Mouse (Mus musculus) G1E (cell line): Measurements from ENCODE around the gene Gsk3a. TPM values are rescaled to one million over a fixed set of nuclear protein-coding genes. Genes with fewer than 3 reads are reported as not detected.
A peak's percentile ranks its signal among the peaks of the same experiment; 100 is the strongest.

ENCODE experiments used
- ATAC-seq: 2 replicates; pipeline ENCODE4 v1.8.0; 2016; ENCODE audit warnings: mild to moderate bottlenecking; ENCODE audit not compliant: insufficient number of reproducible peaks, poor library complexity, low FRiP score, severe bottlenecking; ENCODE audit errors: extremely low read depth
- DNase-seq: peaks from one replicate; pipeline ENCODE4 v3.0.0; 2012; ENCODE audit warnings: low spot score
- H3K27me3 ChIP-seq: 2 replicates; pipeline ENCODE4 v1.6.1; 2012; ENCODE audit warnings: mild to moderate bottlenecking, low read length, inconsistent platforms; ENCODE audit not compliant: insufficient read depth
- H3K36me3 ChIP-seq: replicated peaks from 2 replicates; pipeline ENCODE3; 2012; ENCODE audit warnings: mild to moderate bottlenecking, inconsistent platforms
- H3K4me1 ChIP-seq: 2 replicates; pipeline ENCODE4 v1.6.1; 2012; ENCODE audit warnings: low read depth, low read length, inconsistent platforms, mixed read lengths; ENCODE audit not compliant: insufficient read depth
- H3K4me3 ChIP-seq: 2 replicates; pipeline ENCODE4 v1.5.1; 2012; ENCODE audit warnings: low read depth, mild to moderate bottlenecking, inconsistent platforms, low read length, moderate library complexity, mixed read lengths
- H3K9me3 ChIP-seq: replicated peaks from 2 replicates; pipeline ENCODE4 v1.6.1; 2012; ENCODE audit warnings: inconsistent platforms
- CTCF ChIP-seq: IDR thresholded peaks from 2 replicates; pipeline ENCODE4 v1.5.1; 2012; ENCODE audit warnings: low read depth, low read length, inconsistent platforms, mixed read lengths
- GATA1 ChIP-seq: IDR thresholded peaks from 2 replicates; pipeline ENCODE4 v1.6.1; 2012; ENCODE audit warnings: borderline replicate concordance, low read length, inconsistent platforms, mixed read lengths
- GATA2 ChIP-seq: IDR thresholded peaks from 2 replicates; pipeline ENCODE4 v1.6.1; 2012; ENCODE audit warnings: low read depth, low read length, inconsistent platforms, borderline replicate concordance
- POLR2AphosphoS5 ChIP-seq: IDR thresholded peaks from 2 replicates; pipeline ENCODE4 v1.6.1; 2012; ENCODE audit warnings: low read depth, low read length, inconsistent platforms; ENCODE audit not compliant: insufficient replicate concordance
- TAL1 ChIP-seq: conservative IDR thresholded peaks from 2 replicates; pipeline ENCODE4 v1.6.1; 2012; ENCODE audit warnings: low read depth, low read length, inconsistent platforms, mixed read lengths
- polyA plus RNA-seq: library from polyadenylated mRNA; stranded (reverse); fragments of >175 nt; gene quantifications from 2 replicates; pipeline ENCODE4 v1.2.3, GENCODE M21; 2012
- total RNA-seq, 2 experiments: library from RNA; stranded (forward) in 1 of 2; stranded (reverse) in 1 of 2; fragments of 200-1000 nt in 1 of 2; fragments of >200 nt in 1 of 2; fragmentation: Nextera tagmentation in 1 of 2; gene quantifications; 2 replicates each; pipeline ENCODE4 v1.2.3; 2014 to 2017

The Gsk3a gene
- total and polyA plus RNA-seq, 3 experiments = 38.9 to 154 (median 107) TPM

DNA sequence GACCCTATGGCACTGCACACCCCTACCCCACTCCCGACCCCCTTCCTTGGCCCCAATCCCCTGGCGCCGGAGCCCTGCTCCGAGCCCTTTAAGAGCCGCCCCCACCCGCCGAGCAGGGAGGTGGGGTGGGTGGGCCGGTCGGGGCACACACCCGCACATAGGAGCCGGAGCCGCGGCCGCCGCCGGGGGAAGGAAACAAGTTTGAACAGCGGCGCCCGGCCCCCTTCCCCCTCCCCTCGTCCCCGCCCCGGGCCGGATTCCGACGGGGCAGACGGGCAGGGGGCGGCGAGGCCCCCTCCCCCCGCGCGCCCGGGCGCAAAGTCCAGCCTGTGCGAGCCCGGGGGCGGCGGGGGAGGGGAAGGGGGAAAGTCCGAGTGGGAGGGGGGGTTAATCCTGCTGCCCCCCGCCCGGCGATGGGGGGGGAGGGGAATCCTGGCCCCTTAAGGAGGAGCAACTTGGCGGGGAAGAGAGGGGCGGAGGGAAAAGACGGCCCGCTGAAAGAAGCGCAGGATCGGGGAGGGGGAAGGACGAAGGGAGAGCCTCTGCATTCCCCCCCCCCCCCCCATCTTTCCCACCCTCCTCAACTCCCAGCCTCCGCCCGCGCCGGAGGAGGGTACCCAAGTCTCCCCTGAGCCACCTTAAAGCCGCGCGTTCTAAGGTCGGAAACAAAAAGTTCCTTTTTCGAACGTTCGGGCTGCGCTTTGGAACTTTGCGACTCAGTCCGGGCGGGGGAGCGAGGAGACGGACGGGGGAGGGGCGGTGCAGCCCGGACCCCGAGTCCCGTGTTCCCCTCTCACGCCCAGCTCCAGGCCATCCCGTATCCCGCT, 11.9 kb upstream of the Gsk3a start:
- no peak for TF ChIP-seq POLR2AphosphoS5
- no peak for TF ChIP-seq CTCF
- TF ChIP-seq GATA2 = no peak
- no peak for TF ChIP-seq GATA1
- TF ChIP-seq TAL1 = no peak
- H3K4me3 ChIP-seq = peak overlapping the region; percentile 94
- DNase-seq = peak; percentile 72
- H3K36me3 ChIP-seq = peaks cover 36% of the 10 kb centered on the region
- 0 out of 2 replicates have a peak, but pooled peaks have one; percentile 5 for ATAC-seq
- no peaks in the 10 kb centered on the region for H3K9me3 ChIP-seq
- 0 out of 2 replicates have a peak, but pooled peaks cover 4% of the 10 kb centered on the region for H3K27me3 ChIP-seq
- peaks cover 59% of the 10 kb centered on the region for H3K4me1 ChIP-seq

DNA sequence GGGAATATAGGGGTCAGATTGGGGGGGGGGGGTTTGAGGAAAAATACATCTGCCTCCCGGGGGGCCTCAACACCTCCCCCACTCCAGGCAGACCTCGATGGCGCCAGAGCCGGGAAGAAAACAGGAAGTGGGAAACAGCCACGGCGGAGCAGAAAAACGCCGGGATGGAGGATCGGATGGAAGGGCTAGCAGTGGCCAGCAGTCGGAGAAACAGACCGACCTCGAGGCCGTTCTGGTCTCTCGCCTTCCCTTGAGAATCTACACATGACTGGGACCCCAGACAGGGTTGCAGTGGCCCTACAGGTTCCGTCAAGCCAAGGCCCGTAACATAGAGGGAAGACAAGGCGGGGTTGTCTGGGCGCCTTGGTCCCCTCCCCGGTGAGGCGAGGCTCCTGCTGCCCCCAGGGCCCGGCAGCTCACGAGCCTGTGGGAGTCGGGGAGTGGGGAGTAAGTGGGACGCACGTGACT, 11.2 kb upstream of the Gsk3a start:
- H3K4me1 ChIP-seq = peaks cover 61% of the 10 kb centered on the region
- ATAC-seq = no peak

DNA sequence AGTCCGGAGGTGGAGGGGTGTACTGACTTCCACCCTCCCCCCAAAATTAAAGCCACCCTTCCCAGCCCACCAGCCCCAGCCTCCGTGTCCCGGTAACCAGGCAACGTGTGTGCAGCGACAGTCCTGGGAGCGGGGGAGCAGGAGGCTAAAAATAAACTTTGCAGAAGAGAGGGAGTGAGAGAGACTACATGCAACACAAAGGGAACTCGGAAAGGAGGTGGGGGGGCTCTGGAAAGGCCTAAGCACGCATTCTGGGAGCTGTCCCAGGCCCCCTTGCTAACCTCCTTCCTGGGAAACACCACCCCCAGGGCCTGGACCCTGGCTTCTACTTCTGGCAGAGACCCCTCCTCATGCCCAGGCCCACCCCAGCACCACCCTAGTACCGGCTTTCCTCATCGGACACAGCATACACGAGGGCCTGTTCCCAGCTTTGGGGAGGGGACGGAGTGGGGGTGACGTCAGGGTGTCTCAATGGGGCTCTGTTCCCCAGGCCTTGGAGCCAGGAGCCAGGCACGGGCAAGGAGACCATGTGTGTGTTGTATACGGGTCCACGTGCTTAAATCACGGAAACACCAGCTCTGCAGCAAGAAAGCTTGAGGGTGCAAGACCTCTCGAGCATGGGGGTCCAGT, 10.5 kb upstream of the Gsk3a start:
- TF ChIP-seq CTCF (no peak), GATA1 (no peak), POLR2AphosphoS5 (no peak), TAL1 (no peak), GATA2 (no peak)
- H3K36me3 ChIP-seq = peaks cover 46% of the 10 kb centered on the region
- peak overlapping the region; percentile 94; the same call in 1 of the 2 replicates for H3K4me3 ChIP-seq
- no peaks in the 10 kb centered on the region for H3K27me3 ChIP-seq
- no peaks in the 10 kb centered on the region for H3K9me3 ChIP-seq
- DNase-seq (peak; percentile 16), ATAC-seq (no peak)
- H3K4me1 ChIP-seq = peaks cover 61% of the 10 kb centered on the region

More for the DNA sequence above, 11.2 kb upstream of the Gsk3a start:
- Histone ChIP-seq H3K4me3 (peak overlapping the region; percentile 94), H3K27me3 (no peaks in the 10 kb centered on the region), H3K9me3 (no peaks in the 10 kb centered on the region), H3K36me3 (peaks cover 41% of the 10 kb centered on the region)
- no peak for TF ChIP-seq POLR2AphosphoS5
- no peak for TF ChIP-seq CTCF
- TF ChIP-seq GATA2 = no peak
- TF ChIP-seq TAL1 = no peak
- no peak for TF ChIP-seq GATA1
- DNase-seq = no peak

DNA sequence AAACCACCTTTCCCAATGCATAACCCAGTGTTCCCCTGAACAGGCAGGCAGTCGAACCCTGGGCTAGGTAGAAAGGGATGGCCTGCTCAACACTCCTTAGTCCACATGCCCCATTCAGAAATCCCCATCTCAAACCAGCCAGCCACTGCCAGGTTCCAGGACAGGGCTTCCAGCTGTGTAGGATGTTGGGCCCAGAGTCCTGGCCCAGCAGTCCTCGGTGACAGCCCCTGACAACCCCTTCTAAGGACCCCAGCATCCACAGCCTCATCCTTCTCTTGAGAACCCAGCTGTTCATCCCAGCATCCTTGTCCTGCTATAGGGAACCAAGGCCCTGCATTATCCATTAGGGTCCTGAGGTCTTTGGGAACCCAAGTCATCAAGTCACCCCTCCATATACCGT, 9.8 kb upstream of the Gsk3a start:
- Histone ChIP-seq H3K27me3 (no peaks in the 10 kb centered on the region), H3K36me3 (peaks cover 53% of the 10 kb centered on the region), H3K4me1 (peaks cover 65% of the 10 kb centered on the region), H3K9me3 (no peaks in the 10 kb centered on the region), H3K4me3 (peak overlapping the region; percentile 94; the same call in 1 of the 2 replicates)
- TF ChIP-seq GATA2 (no peak), TAL1 (no peak), GATA1 (no peak), CTCF (no peak), POLR2AphosphoS5 (no peak)
- DNase-seq (no peak), ATAC-seq (no peak)

DNA sequence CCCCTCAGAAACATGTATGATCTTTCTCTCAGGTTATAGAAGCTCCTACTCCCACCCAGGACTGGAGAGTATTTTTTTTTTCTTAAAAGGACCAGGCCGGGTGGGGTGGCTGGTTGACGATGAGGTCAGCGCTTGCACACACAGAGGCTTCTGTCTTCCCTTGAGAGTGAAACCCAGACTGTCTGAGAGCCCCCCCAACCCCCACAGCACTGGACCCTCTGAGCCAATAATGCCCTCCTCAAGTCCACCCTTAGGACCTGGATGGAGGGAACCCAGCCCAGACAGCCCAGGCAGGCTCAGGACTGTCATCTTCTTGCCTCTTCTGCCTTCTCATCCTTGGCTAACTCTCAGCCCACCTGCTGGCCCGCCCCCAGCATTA, 9.1 kb upstream of the Gsk3a start:
- TF ChIP-seq GATA1 (no peak), CTCF (no peak), GATA2 (no peak), TAL1 (no peak), POLR2AphosphoS5 (no peak)
- H3K36me3 ChIP-seq = peaks cover 56% of the 10 kb centered on the region
- peaks cover 65% of the 10 kb centered on the region for H3K4me1 ChIP-seq
- no peaks in the 10 kb centered on the region for H3K27me3 ChIP-seq
- no peaks in the 10 kb centered on the region for H3K9me3 ChIP-seq
- no peak for ATAC-seq
- no peak for DNase-seq
- peak overlapping the region; percentile 2; the same call in 1 of the 2 replicates for H3K4me3 ChIP-seq

DNA sequence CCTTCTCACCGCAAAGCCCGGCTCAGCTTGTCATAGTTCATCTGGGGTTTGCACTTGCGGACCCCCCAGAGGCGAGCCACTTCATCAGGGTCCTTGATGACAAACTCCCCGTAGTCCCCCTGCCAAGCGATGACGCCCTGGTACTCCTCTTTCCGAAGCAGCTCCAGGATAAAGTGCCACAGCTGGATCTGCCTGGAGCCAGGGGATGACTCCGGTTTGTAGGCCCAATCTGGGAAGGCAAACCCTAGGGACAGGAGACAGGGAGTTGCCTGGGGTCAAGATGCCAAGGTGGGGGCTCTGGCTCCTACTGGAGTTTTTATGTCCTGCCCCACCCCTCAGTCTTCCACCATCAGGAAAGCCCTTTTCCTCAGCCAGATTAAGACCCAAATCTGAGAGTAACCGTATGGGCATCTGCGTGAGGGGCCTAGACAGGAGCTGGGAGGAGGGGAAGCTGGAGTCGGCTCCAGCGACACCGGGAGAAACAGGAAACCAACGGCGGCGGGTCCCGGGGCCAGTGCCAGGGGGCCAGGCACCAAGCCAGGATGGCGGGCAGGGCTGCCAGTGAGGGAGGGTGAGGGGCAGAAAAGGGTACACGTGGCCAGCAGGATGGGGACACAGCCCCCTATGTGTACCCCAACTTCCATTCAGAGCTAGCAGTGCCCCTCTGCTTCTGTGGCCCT, 8.6 kb upstream of the Gsk3a start:
- H3K4me1 ChIP-seq = peaks cover 62% of the 10 kb centered on the region
- no peak for DNase-seq

More for the DNA sequence above, 8.6 kb upstream of the Gsk3a start:
- no peaks in the 10 kb centered on the region for H3K27me3 ChIP-seq
- H3K4me3 ChIP-seq = no peak overlapping the region; the same call in 1 of the 2 replicates
- TF ChIP-seq CTCF (no peak), TAL1 (no peak), POLR2AphosphoS5 (no peak), GATA2 (no peak), GATA1 (no peak)
- H3K36me3 ChIP-seq = peaks cover 58% of the 10 kb centered on the region
- ATAC-seq = no peak
- no peaks in the 10 kb centered on the region for H3K9me3 ChIP-seq
